Mouse (Mus musculus): ENCODE data around the gene Manf. TPM values are rescaled to one million over a fixed set of nuclear protein-coding genes. Genes with fewer than 3 reads are reported as not detected.

Gene Manf
- total and polyA plus RNA-seq, 3 experiments: 181 to 358 (median 292) TPM

GRCm38 (mm10) chr9:106891341-106891741 lies 438 bp downstream of the Manf start:
- peaks cover 9 to 41% of the 10 kb centered on the region in 2 experiments for H3K4me1 ChIP-seq (ENCODE audit: control insufficient read depth in 1 of 2, insufficient read depth in 2 of 2)
- peak; percentile 39 for DNase-seq (ENCODE audit: extremely low read depth)
- H3K9me3 ChIP-seq (replicated peaks; ENCODE audit: low read length): no peaks in the 10 kb centered on the region
- TF ChIP-seq CTCF (conservative IDR thresholded peaks at IDR 0.05 in 1 of 2, IDR thresholded peaks at IDR 0.05 in 1 of 2; ENCODE audit: low read depth in 2 of 2, low read length in 2 of 2): no peak
- no peak for TF ChIP-seq POLR2A (IDR thresholded peaks at IDR 0.05; ENCODE audit: low read depth, low read length)
- no peak for TF ChIP-seq UBTF (IDR thresholded peaks at IDR 0.05; ENCODE audit: low read depth, low read length)
- TF ChIP-seq EP300 (IDR thresholded peaks at IDR 0.05; ENCODE audit: low read length): no peak
- no peak for TF ChIP-seq GABPA (IDR thresholded peaks at IDR 0.05; ENCODE audit: insufficient replicate concordance, low read depth, low read length)
- TF ChIP-seq HCFC1 (IDR thresholded peaks at IDR 0.05; ENCODE audit: low read depth, low read length): no peak
- no peak for TF ChIP-seq SMC3 (IDR thresholded peaks at IDR 0.05; ENCODE audit: low read depth, low read length)
- TF ChIP-seq ZMIZ1 (IDR thresholded peaks at IDR 0.05; ENCODE audit: low read depth, low read length): no peak
- TF ChIP-seq IRF4 (IDR thresholded peaks at IDR 0.05; ENCODE audit: low read depth, low read length): no peak
- no peak for TF ChIP-seq TBP (conservative IDR thresholded peaks at IDR 0.05; ENCODE audit: low read depth, low read length)
- TF ChIP-seq MYC (IDR thresholded peaks at IDR 0.05; ENCODE audit: low read depth, low read length): no peak
- TF ChIP-seq ZC3H11A (IDR thresholded peaks at IDR 0.05; ENCODE audit: low read depth, low read length): no peak
- no peak for TF ChIP-seq JUND (conservative IDR thresholded peaks at IDR 0.05; ENCODE audit: low read depth, low read length)
- peak overlapping the region; percentile 83 to 97 (median 92) for H3K4me3 ChIP-seq (replicated peaks in 1 of 3; ENCODE audit: low read depth in 2 of 3, low read length in 2 of 3, poor library complexity in 1 of 3)
- dilution Hi-C loops (cut with MboI; ENCODE audit: extremely low pct_ligation_motif_present, extremely low pct_unique_long_range_greater_than_20kb, low sequenced_read_pairs): no loop called here
- no peak overlapping the region for H3K27ac ChIP-seq (ENCODE audit: insufficient read depth, low read depth)
- H3K4me2 ChIP-seq (ENCODE audit: insufficient read depth, low read depth, poor library complexity, severe bottlenecking): peak overlapping the region; percentile 87
- H3K9ac ChIP-seq (ENCODE audit: insufficient read depth, low read depth): peak overlapping the region; percentile 95
- peaks cover 25 to 32% of the 10 kb centered on the region in 2 experiments for H3K36me3 ChIP-seq (replicated peaks in 1 of 2; ENCODE audit: control insufficient read depth in 1 of 2, insufficient read depth in 1 of 2, low read length in 1 of 2)
- H3K27me3 ChIP-seq (replicated peaks): peaks cover 4% of the 10 kb centered on the region
- H3K79me2 ChIP-seq (replicated peaks; ENCODE audit: control insufficient read depth, extremely low read depth, insufficient read depth, poor library complexity, severe bottlenecking): peaks cover 29% of the 10 kb centered on the region
- in situ Hi-C loops (cut with MboI; ENCODE audit: low pct_ligation_motif_present, low pct_unique_long_range_greater_than_20kb, low sequenced_read_pairs): loop anchor here (5.0 kb wide), 1 partner anchor 219 kb away; no protein-coding TSS in a partner anchor

- H3K4me3 ChIP-seq (replicated peaks in 1 of 3; ENCODE audit: low read depth in 2 of 3, low read length in 2 of 3, poor library complexity in 1 of 3): peak overlapping the region; percentile 83 to 97 (median 92)
- H3K79me2 ChIP-seq (replicated peaks; ENCODE audit: control insufficient read depth, extremely low read depth, insufficient read depth, poor library complexity, severe bottlenecking): peaks cover 32% of the 10 kb centered on the region
- no peak for DNase-seq (ENCODE audit: extremely low read depth)
- TF ChIP-seq POLR2A (IDR thresholded peaks at IDR 0.05; ENCODE audit: low read depth, low read length) (no peak), JUND (conservative IDR thresholded peaks at IDR 0.05; ENCODE audit: low read depth, low read length) (no peak), MAX (IDR thresholded peaks at IDR 0.05; ENCODE audit: low read length) (no peak), KAT2A (IDR thresholded peaks at IDR 0.05; ENCODE audit: insufficient replicate concordance, low read length) (no peak), USF2 (conservative IDR thresholded peaks at IDR 0.05; ENCODE audit: low read depth, low read length) (no peak), ELF1 (IDR thresholded peaks at IDR 0.05; ENCODE audit: low read depth, low read length) (no peak), RCOR1 (conservative IDR thresholded peaks at IDR 0.05; ENCODE audit: low read depth, low read length) (no peak), IRF4 (IDR thresholded peaks at IDR 0.05; ENCODE audit: low read depth, low read length) (no peak), JUN (IDR thresholded peaks at IDR 0.05; ENCODE audit: insufficient read depth, low read depth, low read length) (no peak), UBTF (IDR thresholded peaks at IDR 0.05; ENCODE audit: low read depth, low read length) (no peak), ZKSCAN1 (IDR thresholded peaks at IDR 0.05; ENCODE audit: borderline replicate concordance, low read depth, low read length) (no peak), PAX5 (IDR thresholded peaks at IDR 0.05; ENCODE audit: low read length) (no peak), RAD21 (IDR thresholded peaks at IDR 0.05; ENCODE audit: low read depth, low read length) (no peak), BHLHE40 (IDR thresholded peaks at IDR 0.05; ENCODE audit: low read depth, low read length) (no peak), SIN3A (IDR thresholded peaks at IDR 0.05; ENCODE audit: low read length) (no peak), CTCF (conservative IDR thresholded peaks at IDR 0.05 in 1 of 2, IDR thresholded peaks at IDR 0.05 in 1 of 2; ENCODE audit: low read depth in 2 of 2, low read length in 2 of 2) (no peak), NELFE (IDR thresholded peaks at IDR 0.05; ENCODE audit: low read depth, low read length) (no peak), SMC3 (IDR thresholded peaks at IDR 0.05; ENCODE audit: low read depth, low read length) (no peak)
- H3K27ac ChIP-seq (ENCODE audit: insufficient read depth, low read depth): no peak overlapping the region
- dilution Hi-C loops (cut with MboI; ENCODE audit: extremely low pct_ligation_motif_present, extremely low pct_unique_long_range_greater_than_20kb, low sequenced_read_pairs): no loop called here
- H3K4me1 ChIP-seq (ENCODE audit: control insufficient read depth in 1 of 2, insufficient read depth in 2 of 2): peaks cover 9 to 43% of the 10 kb centered on the region in 2 experiments
- H3K4me2 ChIP-seq (ENCODE audit: insufficient read depth, low read depth, poor library complexity, severe bottlenecking): peak overlapping the region; percentile 87
- H3K27me3 ChIP-seq (replicated peaks): peaks cover 3% of the 10 kb centered on the region
- H3K9me3 ChIP-seq (replicated peaks; ENCODE audit: low read length): no peaks in the 10 kb centered on the region
- H3K9ac ChIP-seq (ENCODE audit: insufficient read depth, low read depth): peak overlapping the region; percentile 95
- in situ Hi-C loops (cut with MboI; ENCODE audit: low pct_ligation_motif_present, low pct_unique_long_range_greater_than_20kb, low sequenced_read_pairs): loop anchor here (5.0 kb wide), 1 partner anchor 218 kb away; no protein-coding TSS in a partner anchor
- H3K36me3 ChIP-seq (replicated peaks in 1 of 2; ENCODE audit: control insufficient read depth in 1 of 2, insufficient read depth in 1 of 2, low read length in 1 of 2): peaks cover 25 to 32% of the 10 kb centered on the region in 2 experiments
These were observed 1.1 kb downstream of the Manf start for GRCm38 (mm10) chr9:106890496-106891240.

All from CH12.LX (cell line).